Mouse (Mus musculus) embryonic fibroblast, embryonic 13.5 days (primary cell): ENCODE results near the gene Cpne2.

Experiments
- CTCF ChIP-seq: IDR thresholded peaks from 2 replicates; pipeline ENCODE4 v1.5.1; 2011; ENCODE audit warnings: mild to moderate bottlenecking, control low read depth, low read length, moderate library complexity, borderline replicate concordance; ENCODE audit not compliant: insufficient read depth
- POLR2A ChIP-seq: IDR thresholded peaks from 2 replicates; pipeline ENCODE4 v1.6.1; 2011; ENCODE audit warnings: low read depth, mild to moderate bottlenecking, control low read depth, low read length, moderate library complexity

GRCm38 (mm10) chr8:94537456-94537855 lies 4.7 kb downstream of the Cpne2 start:
- TF ChIP-seq POLR2A: no peak
- no peak for TF ChIP-seq CTCF
